Mouse (Mus musculus) brain, embryonic 18.5 days (tissue): Measurements from ENCODE around the gene Pxylp1.

Source experiments
- DNase-seq: peaks from one replicate; pipeline ENCODE4 v3.0.0-alpha.2; 2012; ENCODE audit warnings: low read depth, low spot score

Pxylp1 gene

GRCm38 (mm10) chr9:96824026-96824425 lies 68.4 kb downstream of the Pxylp1 start:
- no peak for DNase-seq

DNA sequence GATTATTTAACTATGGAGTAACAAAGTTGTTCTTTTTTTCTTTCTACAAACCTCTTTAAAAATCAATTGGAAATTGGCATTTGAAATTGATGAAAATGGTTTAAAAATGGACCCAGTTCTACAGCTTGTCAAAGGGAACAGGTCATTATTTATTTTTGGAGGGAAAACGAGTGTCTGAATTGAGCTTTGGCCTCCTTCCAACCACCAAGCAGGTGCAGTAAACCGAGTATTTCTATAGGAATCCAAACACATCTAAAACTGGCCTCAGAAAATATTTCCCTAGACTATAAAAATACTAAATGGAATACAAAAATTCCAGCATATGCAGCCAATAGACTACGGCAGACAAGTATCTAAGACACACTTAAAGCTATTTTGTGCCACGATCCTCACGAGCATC lies 68.9 kb downstream of the Pxylp1 start:
- DNase-seq: no peak

DNA sequence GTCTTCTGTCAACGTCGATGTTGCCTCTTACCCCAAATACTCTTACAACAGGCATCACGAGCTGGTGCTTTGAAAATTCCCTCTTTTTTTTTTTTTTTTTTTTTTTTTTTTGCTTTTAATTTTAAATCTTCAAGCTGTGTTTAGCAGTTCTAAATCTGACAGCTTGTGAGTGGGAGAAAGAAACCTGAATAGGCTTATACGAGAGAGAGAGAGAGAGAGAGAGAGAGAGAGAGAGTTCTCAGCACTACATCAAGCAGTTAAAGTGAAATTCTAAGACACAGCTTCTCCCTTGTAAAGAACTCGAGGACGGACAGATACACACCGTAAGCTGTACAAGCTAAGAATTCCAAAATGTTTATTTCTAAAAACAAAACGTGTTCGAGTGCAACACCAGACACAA lies 69.5 kb downstream of the Pxylp1 start:
- DNase-seq: no peak

- no peak for DNase-seq
These were observed 73.5 kb downstream of the Pxylp1 start for GRCm38 (mm10) chr9:96818822-96819481.

- DNase-seq: no peak
These were observed 74.2 kb downstream of the Pxylp1 start for GRCm38 (mm10) chr9:96818128-96818821.

DNA sequence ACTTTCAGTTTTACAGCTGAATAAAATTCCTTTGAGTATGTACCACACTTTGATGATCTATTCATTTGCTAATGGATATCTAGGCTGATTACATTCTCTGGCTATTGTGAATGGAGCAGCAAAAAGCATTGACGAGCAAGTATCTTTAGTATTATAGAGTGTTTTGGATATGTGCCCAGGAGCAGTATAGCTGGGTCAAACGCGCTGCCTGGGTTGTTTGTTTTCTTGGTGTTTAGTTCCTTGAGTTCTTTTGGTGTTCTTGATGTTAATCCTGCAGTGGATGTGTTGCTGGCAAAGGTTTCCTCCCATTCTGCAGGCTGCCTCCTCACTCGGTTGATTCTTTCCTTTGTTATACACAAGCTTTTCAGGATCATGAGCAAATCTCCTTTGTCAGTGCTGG lies 80.5 kb downstream of the Pxylp1 start:
- DNase-seq: no peak

DNA sequence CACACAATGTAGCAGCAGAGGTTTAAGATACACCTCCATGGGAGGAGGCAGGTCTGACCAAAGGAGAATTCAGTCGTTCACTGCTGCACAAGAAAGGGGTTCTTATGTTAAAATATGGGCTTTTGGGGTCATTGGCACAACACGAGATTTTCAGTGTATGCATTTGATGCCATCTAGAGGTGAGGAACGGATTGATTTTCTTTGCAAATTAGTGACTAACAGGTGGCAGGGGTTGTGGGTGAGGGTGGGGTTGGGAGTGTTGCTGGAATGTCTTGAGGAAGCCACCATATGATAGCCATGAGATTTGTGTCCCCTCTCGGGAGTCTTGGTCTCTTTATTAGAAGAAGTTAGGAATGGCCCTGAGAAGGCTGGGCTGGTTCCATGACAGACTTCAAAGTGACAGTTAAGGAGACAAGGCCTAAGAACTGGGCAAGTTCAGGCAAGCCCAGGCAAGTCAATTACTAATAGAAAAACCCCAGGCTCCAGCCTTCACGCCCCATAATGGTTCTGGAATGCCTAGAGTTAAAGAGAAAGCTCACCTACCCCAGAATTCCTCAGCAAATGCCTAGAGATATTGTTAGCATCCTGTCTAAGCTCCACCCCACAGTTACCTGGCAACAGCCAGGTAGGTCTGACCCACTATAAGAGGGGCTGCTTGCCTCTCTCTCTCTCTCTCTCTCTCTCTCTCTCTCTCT lies 92.2 kb downstream of the Pxylp1 start:
- no peak for DNase-seq

GRCm38 (mm10) chr9:96797311-96797710 lies 95.2 kb downstream of the Pxylp1 start:
- DNase-seq: no peak

- no peak for DNase-seq
These were observed 97.0 kb downstream of the Pxylp1 start for GRCm38 (mm10) chr9:96795399-96795928.

- no peak for DNase-seq
These were observed 97.9 kb downstream of the Pxylp1 start for GRCm38 (mm10) chr9:96794601-96795000.

- no peak for DNase-seq
These were observed 99.9 kb downstream of the Pxylp1 start for GRCm38 (mm10) chr9:96792543-96792942.

- no peak for DNase-seq
These were observed 102.0 kb downstream of the Pxylp1 start for GRCm38 (mm10) chr9:96790389-96791007.

DNA sequence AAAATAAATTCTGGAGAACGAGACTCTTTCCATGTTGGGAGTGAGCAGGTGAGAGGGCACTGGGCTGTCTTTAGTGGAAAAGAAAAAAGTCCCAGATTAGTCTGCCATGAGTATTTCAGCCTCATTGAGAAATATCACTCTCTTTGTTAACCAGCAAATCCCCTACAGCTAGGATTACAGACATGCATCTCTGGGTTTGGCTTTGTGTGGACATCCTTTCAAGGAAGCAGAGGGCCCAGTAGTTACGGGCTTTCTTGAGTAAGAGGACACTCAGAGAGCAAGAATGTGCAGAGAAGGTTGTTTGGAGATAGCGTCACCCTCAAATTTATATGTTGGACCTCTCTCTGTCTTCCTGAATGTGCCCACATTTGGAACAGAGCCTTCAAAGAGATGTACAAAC lies 102.6 kb downstream of the Pxylp1 start:
- DNase-seq: no peak

DNA sequence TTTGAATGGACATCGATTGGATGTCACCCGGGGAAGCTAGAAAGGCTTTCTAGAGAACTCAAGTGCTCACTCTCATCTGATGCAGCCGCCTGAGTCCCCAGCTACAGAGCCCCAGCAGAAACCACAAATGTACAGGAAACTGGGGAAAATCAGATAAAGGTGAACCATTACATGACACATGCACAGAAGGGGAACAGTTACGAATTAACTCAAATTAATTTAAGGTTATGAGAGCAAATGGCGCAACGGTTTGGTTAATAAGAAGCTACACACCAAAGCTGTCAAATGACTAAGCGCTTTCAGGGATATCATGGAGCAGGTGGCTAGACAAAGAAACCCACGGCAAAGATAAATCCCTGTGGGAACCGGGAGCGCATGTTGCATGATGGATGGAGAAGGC lies 104.7 kb downstream of the Pxylp1 start:
- no peak for DNase-seq

- DNase-seq: no peak
These were observed 106.6 kb downstream of the Pxylp1 start for GRCm38 (mm10) chr9:96785871-96786342.

GRCm38 (mm10) chr9:96785187-96785586 lies 107.3 kb downstream of the Pxylp1 start:
- no peak for DNase-seq

DNA sequence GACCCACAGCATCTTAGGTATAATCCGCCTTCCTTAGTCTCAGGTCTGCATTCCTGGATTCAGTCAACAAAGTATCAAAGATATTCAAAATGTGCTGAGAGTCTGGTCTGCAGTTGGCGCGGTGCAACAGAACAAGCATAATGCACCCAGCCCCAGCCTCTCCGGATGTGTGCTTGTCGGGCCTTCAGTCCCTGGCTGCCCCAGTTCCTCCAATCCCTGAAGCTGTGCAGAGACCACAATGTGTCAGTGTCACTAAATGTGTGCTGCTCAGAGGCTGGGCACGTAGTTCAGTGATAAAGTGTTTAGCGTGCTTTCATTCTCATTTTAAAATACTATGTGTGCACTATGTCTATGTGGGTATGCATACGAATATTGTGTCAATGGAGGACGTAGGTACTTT lies 108.8 kb downstream of the Pxylp1 start:
- no peak for DNase-seq

- no peak for DNase-seq
These were observed 109.2 kb downstream of the Pxylp1 start for GRCm38 (mm10) chr9:96783258-96783657.

DNA sequence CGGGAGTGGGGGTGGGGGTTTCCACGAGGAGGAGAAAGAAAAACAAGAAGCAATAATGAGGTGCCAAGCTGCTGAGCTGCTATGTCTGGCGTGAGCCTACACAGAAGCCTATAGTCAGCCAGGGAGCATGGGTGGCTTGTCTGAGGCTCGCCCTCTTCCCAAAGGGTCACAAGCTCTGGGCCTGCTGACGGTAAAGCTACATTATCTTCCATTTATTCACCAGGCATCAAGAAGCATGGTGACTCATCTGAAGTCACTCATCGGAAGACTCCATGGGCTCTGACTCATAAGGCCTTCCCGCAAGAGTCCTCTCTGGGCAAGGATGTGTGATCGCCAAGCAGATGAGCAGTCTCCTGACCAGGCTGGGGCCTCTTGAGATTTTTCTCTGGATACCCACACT lies 110.4 kb downstream of the Pxylp1 start:
- no peak for DNase-seq
